ENCODE assay signal across 11 mouse cellular contexts in the genomic region with DNA sequence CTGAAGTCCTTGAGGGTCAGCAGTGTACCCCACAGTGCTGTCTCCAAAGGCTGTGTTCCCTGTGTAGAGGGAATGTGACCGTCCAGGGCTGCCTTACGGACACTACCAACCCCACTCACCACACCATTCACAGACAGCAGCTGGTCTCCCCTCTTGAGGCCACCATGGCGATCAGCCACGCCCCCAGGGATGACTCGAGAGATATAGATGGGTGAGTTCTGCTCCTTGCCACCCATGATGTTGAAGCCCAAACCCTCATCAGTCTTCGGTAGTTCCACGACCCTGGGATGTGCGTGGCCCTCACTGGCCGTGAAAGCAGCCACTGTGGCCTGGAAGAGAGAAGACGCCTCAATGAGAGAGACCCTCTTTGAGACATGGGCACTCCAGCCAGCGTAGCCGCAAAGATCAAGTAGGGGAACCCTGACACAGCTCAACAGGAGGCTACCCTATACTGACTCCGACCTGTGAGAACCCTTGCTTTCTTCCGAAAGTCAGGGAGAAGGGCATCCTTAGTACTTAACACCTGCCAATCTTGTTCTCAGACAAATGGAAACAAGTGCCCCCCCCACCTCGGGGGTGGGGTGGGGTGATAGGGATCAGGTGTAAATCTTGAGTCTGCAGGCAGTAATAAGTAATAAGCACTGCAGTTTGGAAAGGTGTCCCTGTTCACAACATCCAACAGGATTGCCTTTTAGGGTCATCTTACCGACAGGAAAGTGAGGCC. TPM values are rescaled to one million over a fixed set of nuclear protein-coding genes. Genes with fewer than 3 reads are reported as not detected.
A peak's percentile ranks its signal among the peaks of the same experiment; 100 is the strongest.
DNase-seq lines count a peak whose midpoint lies in the region; ATAC-seq and TF ChIP-seq lines count a peak whose summit lies in the region.
"Had no signal": no experiment of that assay in that cellular context is flagged by ENCODE, and none has a peak within 500 bp of the region (broad histone marks: within the 10 kb centered on the region; RNA-seq: fewer than 3 reads in every experiment).

No protein-coding gene starts in this region.

- H3K4me3 ChIP-seq in heart, embryonic 14.5 days (ENCODE audit: control insufficient read depth in 1 of 2, insufficient read depth in 1 of 2, low read depth in 1 of 2, low read length in 2 of 2), result no peak overlapping the region
- H3K4me3 ChIP-seq in heart, embryonic 11.5 days (ENCODE audit: low read depth, low read length), result no peak overlapping the region
- H3K4me3 ChIP-seq in neural tube, embryonic 11.5 days (ENCODE audit: low read depth, low read length), result peak overlapping the region; percentile 43; the same call in 1 of the 2 replicates
- H3K4me3 ChIP-seq in intestine, postnatal 0 days (ENCODE audit: low read depth, low read length), result 0 out of 2 replicates have a peak overlapping the region, but pooled peaks have one; percentile 53
- H3K4me3 ChIP-seq in stomach, embryonic 16.5 days (replicated peaks; ENCODE audit: low read length), result peak overlapping the region; percentile 60; the same call in 1 of the 2 replicates

- peaks cover 42% of the 10 kb centered on the region for H3K27me3 ChIP-seq in heart, embryonic 14.5 days (ENCODE audit: control insufficient read depth, insufficient read depth, low read length)
- H3K27me3 ChIP-seq in heart, embryonic 11.5 days (ENCODE audit: control insufficient read depth, insufficient read depth, low read length), result peaks cover 42% of the 10 kb centered on the region
- H3K27me3 ChIP-seq in neural tube, embryonic 11.5 days (ENCODE audit: control insufficient read depth, insufficient read depth, low read length), result peaks cover 23% of the 10 kb centered on the region
- peaks cover 31% of the 10 kb centered on the region for H3K27me3 ChIP-seq in intestine, postnatal 0 days (replicated peaks; ENCODE audit: control insufficient read depth, insufficient read depth, low read length)
- H3K27me3 ChIP-seq in stomach, embryonic 16.5 days (ENCODE audit: control insufficient read depth, insufficient read depth, low read length), result peaks cover 18% of the 10 kb centered on the region

- no peaks in the 10 kb centered on the region for H3K9me3 ChIP-seq in heart, embryonic 14.5 days (ENCODE audit: control insufficient read depth, low read length)
- H3K9me3 ChIP-seq in heart, embryonic 11.5 days (replicated peaks; ENCODE audit: control insufficient read depth, low read length), result no peaks in the 10 kb centered on the region
- no peaks in the 10 kb centered on the region for H3K9me3 ChIP-seq in neural tube, embryonic 11.5 days (ENCODE audit: control insufficient read depth, low read length)
- no peaks in the 10 kb centered on the region for H3K9me3 ChIP-seq in intestine, postnatal 0 days (ENCODE audit: control insufficient read depth)
- no peaks in the 10 kb centered on the region for H3K9me3 ChIP-seq in stomach, embryonic 16.5 days (replicated peaks; ENCODE audit: control insufficient read depth, low read length)

- TF ChIP-seq CTCF in intestine, postnatal 0 days (IDR thresholded peaks at IDR 0.05; ENCODE audit: low read depth), result no peak

- peaks cover 10 to 34% of the 10 kb centered on the region in 2 experiments for H3K4me1 ChIP-seq in heart, embryonic 14.5 days (ENCODE audit: control insufficient read depth in 2 of 2, insufficient read depth in 2 of 2, low read length in 2 of 2)
- peaks cover 29% of the 10 kb centered on the region for H3K4me1 ChIP-seq in heart, embryonic 11.5 days (ENCODE audit: control insufficient read depth, insufficient read depth, low read length)
- H3K4me1 ChIP-seq in neural tube, embryonic 11.5 days (ENCODE audit: control insufficient read depth, insufficient read depth, low read length), result peaks cover 13% of the 10 kb centered on the region
- H3K4me1 ChIP-seq in intestine, postnatal 0 days (replicated peaks; ENCODE audit: control insufficient read depth, insufficient read depth, low read length), result peaks cover 4% of the 10 kb centered on the region; the same call in 1 of the 2 replicates
- H3K4me1 ChIP-seq in stomach, embryonic 16.5 days (ENCODE audit: control insufficient read depth, insufficient read depth, low read length), result peaks cover 23% of the 10 kb centered on the region

- no peak for ATAC-seq in heart, embryonic 14.5 days (ENCODE audit: insufficient number of reproducible peaks, insufficient read depth, low FRiP score, low read depth)
- ATAC-seq in heart, embryonic 11.5 days (replicated peaks; ENCODE audit: insufficient number of reproducible peaks, low FRiP score, low TSS enrichment), result no peak
- ATAC-seq in neural tube, embryonic 11.5 days (ENCODE audit: insufficient read depth, low FRiP score, low TSS enrichment), result no peak
- no peak for ATAC-seq in intestine, postnatal 0 days
- no peak for ATAC-seq in stomach, embryonic 16.5 days (ENCODE audit: insufficient read depth, low FRiP score)

- peak overlapping the region; percentile 94; the same call in 1 of the 2 replicates for H3K4me2 ChIP-seq in heart, embryonic 14.5 days (ENCODE audit: low read length)
- no peak overlapping the region; the same call in 1 of the 2 replicates for H3K4me2 ChIP-seq in heart, embryonic 11.5 days
- peak overlapping the region; percentile 85 for H3K4me2 ChIP-seq in neural tube, embryonic 11.5 days (ENCODE audit: low read depth)
- H3K4me2 ChIP-seq in intestine, postnatal 0 days (replicated peaks; ENCODE audit: low read depth), result peak overlapping the region; percentile 98; the same call in 1 of the 2 replicates
- no peak overlapping the region; the same call in 1 of the 2 replicates for H3K4me2 ChIP-seq in stomach, embryonic 16.5 days (ENCODE audit: low read depth, low read length)

- 73% methylated on average over 16 of the region's 16 CpGs for WGBS in heart, embryonic 14.5 days
- 72% methylated on average over 16 of the region's 16 CpGs for WGBS in heart, embryonic 11.5 days (ENCODE audit: insufficient replicate concordance)
- 71% methylated on average over 16 of the region's 16 CpGs for WGBS in neural tube, embryonic 11.5 days
- WGBS in intestine, postnatal 0 days, result 78% methylated on average over 16 of the region's 16 CpGs
- WGBS in stomach, embryonic 16.5 days, result 75% methylated on average over 16 of the region's 16 CpGs

- H3K36me3 ChIP-seq in heart, embryonic 14.5 days (ENCODE audit: control insufficient read depth, insufficient read depth, low read length), result peaks cover 21% of the 10 kb centered on the region
- H3K36me3 ChIP-seq in heart, embryonic 11.5 days (ENCODE audit: control insufficient read depth, insufficient read depth, low read length), result peaks cover 4% of the 10 kb centered on the region; the same call in 1 of the 2 replicates
- peaks cover 4% of the 10 kb centered on the region; the same call in 1 of the 2 replicates for H3K36me3 ChIP-seq in neural tube, embryonic 11.5 days (ENCODE audit: control insufficient read depth, insufficient read depth, low read length)
- peaks cover 3% of the 10 kb centered on the region; the same call in 1 of the 2 replicates for H3K36me3 ChIP-seq in intestine, postnatal 0 days (ENCODE audit: control insufficient read depth, insufficient read depth)
- H3K36me3 ChIP-seq in stomach, embryonic 16.5 days (ENCODE audit: control insufficient read depth, insufficient read depth, low read length), result peaks cover 5% of the 10 kb centered on the region; the same call in 1 of the 2 replicates

- intact Hi-C loops in left cerebral cortex, postnatal 14 days (cut with DNase I), result loop anchor here (5.0 kb wide), 1 partner anchor 67 kb away; no protein-coding TSS in a partner anchor

- H3K9ac ChIP-seq in heart, embryonic 14.5 days (ENCODE audit: low read length), result no peak overlapping the region
- no peak overlapping the region for H3K9ac ChIP-seq in heart, embryonic 11.5 days (ENCODE audit: low read depth, low read length)
- H3K9ac ChIP-seq in neural tube, embryonic 11.5 days (ENCODE audit: low read length), result no peak overlapping the region
- no peak overlapping the region for H3K9ac ChIP-seq in intestine, postnatal 0 days (ENCODE audit: low read depth, low read length)
- H3K9ac ChIP-seq in stomach, embryonic 16.5 days (ENCODE audit: low read length), result no peak overlapping the region

- no peak for DNase-seq in neural tube, embryonic 11.5 days (ENCODE audit: low spot score)
- DNase-seq in neural tube, embryonic 10.5 days (ENCODE audit: extremely low spot score, low spot score), result no peak
- no peak for DNase-seq in thymus, adult 18-20 months
- no peak for DNase-seq in left cerebral cortex, postnatal 14 days (ENCODE audit: low spot score in 2 of 2)
- DNase-seq: kidney, postnatal 25 days had no signal

- H3K27ac ChIP-seq in heart, embryonic 14.5 days (replicated peaks in 1 of 2; ENCODE audit: control insufficient read depth in 1 of 2, insufficient read depth in 1 of 2, low read depth in 2 of 2, low read length in 2 of 2), result no peak overlapping the region
- no peak overlapping the region for H3K27ac ChIP-seq in heart, embryonic 11.5 days (ENCODE audit: low read depth, low read length)
- H3K27ac ChIP-seq in neural tube, embryonic 11.5 days (ENCODE audit: low read depth, low read length), result no peak overlapping the region
- no peak overlapping the region for H3K27ac ChIP-seq in intestine, postnatal 0 days (ENCODE audit: low read depth, low read length)
- no peak overlapping the region for H3K27ac ChIP-seq in stomach, embryonic 16.5 days (ENCODE audit: low read length)

RNA-seq across cellular contexts. Expression of a gene that starts 1.2 kb away (rescaled TPM):
- polyA plus RNA-seq in heart, embryonic 14.5 days (2014; fragmentation: Nextera tagmentation; extraction: Ambion mirVana), result 1.0 and 1.1 TPM in 2 replicates
- polyA plus RNA-seq in heart, embryonic 11.5 days (2014; fragmentation: Nextera tagmentation; extraction: Ambion mirVana), result 1.6 and 1.7 TPM in 2 replicates
- 1.6 and 3.4 TPM in 2 replicates for polyA plus RNA-seq in neural tube, embryonic 11.5 days (2014; fragmentation: Nextera tagmentation; extraction: Ambion mirVana)
- 3.4 TPM in 2 replicates for polyA plus RNA-seq in intestine, postnatal 0 days (2015; fragmentation: Nextera tagmentation; extraction: Ambion mirVana)
- polyA plus RNA-seq in stomach, embryonic 16.5 days (2015; fragmentation: Nextera tagmentation; extraction: Ambion mirVana), result 4.6 and 5.5 TPM in 2 replicates
- 100 to 1,000 TPM; 198 to 216 TPM for total RNA-seq in left cerebral cortex, postnatal 14 days (2021)
- total RNA-seq: monocyte, adult 5-6 weeks had no signal
- polyA plus RNA-seq: liver, embryonic 11.5 days had no signal

RNA-seq across cellular contexts. Expression of a gene that starts 2.4 kb away (rescaled TPM):
- 2.7 and 2.8 TPM in 2 replicates for polyA plus RNA-seq in heart, embryonic 14.5 days (2014; fragmentation: Nextera tagmentation; extraction: Ambion mirVana)
- 2.0 and 3.7 TPM in 2 replicates for polyA plus RNA-seq in heart, embryonic 11.5 days (2014; fragmentation: Nextera tagmentation; extraction: Ambion mirVana)
- 11.9 and 12.1 TPM in 2 replicates for polyA plus RNA-seq in neural tube, embryonic 11.5 days (2014; fragmentation: Nextera tagmentation; extraction: Ambion mirVana)
- polyA plus RNA-seq in intestine, postnatal 0 days (2015; fragmentation: Nextera tagmentation; extraction: Ambion mirVana), result 24.5 and 24.8 TPM in 2 replicates
- 5.5 and 6.3 TPM in 2 replicates for polyA plus RNA-seq in stomach, embryonic 16.5 days (2015; fragmentation: Nextera tagmentation; extraction: Ambion mirVana)
- 100 to 1,000 TPM; 159 to 168 TPM for total RNA-seq in left cerebral cortex, postnatal 14 days (2021)

RNA-seq across cellular contexts. Expression of a gene that starts 26.4 kb away (rescaled TPM):
- polyA plus RNA-seq in heart, embryonic 14.5 days (2014; fragmentation: Nextera tagmentation; extraction: Ambion mirVana), result 64.1 and 65.2 TPM in 2 replicates
- polyA plus RNA-seq in heart, embryonic 11.5 days (2014; fragmentation: Nextera tagmentation; extraction: Ambion mirVana), result 51.6 and 72.0 TPM in 2 replicates
- 66.4 and 74.1 TPM in 2 replicates for polyA plus RNA-seq in neural tube, embryonic 11.5 days (2014; fragmentation: Nextera tagmentation; extraction: Ambion mirVana)
- polyA plus RNA-seq in intestine, postnatal 0 days (2015; fragmentation: Nextera tagmentation; extraction: Ambion mirVana), result 81.3 and 85.5 TPM in 2 replicates
- 150 and 162 TPM in 2 replicates for polyA plus RNA-seq in stomach, embryonic 16.5 days (2015; fragmentation: Nextera tagmentation; extraction: Ambion mirVana)
- total RNA-seq in left cerebral cortex, postnatal 14 days (2021), result 100 to 1,000 TPM; 373 to 398 TPM

RNA-seq across cellular contexts. Expression of a gene that starts 34.1 kb away (rescaled TPM):
- polyA plus RNA-seq in heart, embryonic 14.5 days (2014; fragmentation: Nextera tagmentation; extraction: Ambion mirVana), result 24.1 and 28.3 TPM in 2 replicates
- 24.3 and 30.1 TPM in 2 replicates for polyA plus RNA-seq in heart, embryonic 11.5 days (2014; fragmentation: Nextera tagmentation; extraction: Ambion mirVana)
- polyA plus RNA-seq in neural tube, embryonic 11.5 days (2014; fragmentation: Nextera tagmentation; extraction: Ambion mirVana), result 0.87 and 1.1 TPM in 2 replicates
- polyA plus RNA-seq in intestine, postnatal 0 days (2015; fragmentation: Nextera tagmentation; extraction: Ambion mirVana), result 0.76 and 0.88 TPM in 2 replicates
- 1.0 and 3.1 TPM in 2 replicates for polyA plus RNA-seq in stomach, embryonic 16.5 days (2015; fragmentation: Nextera tagmentation; extraction: Ambion mirVana)
- 1 to 10 TPM in 1 of 2 experiments, under 1 TPM in 1; 0.99 to 1.2 TPM for total RNA-seq in left cerebral cortex, postnatal 14 days (2021)
- total RNA-seq: monocyte, adult 5-6 weeks had no signal

RNA-seq across cellular contexts. Expression of a gene that starts 35.6 kb away (rescaled TPM):
- polyA plus RNA-seq in heart, embryonic 14.5 days (2014; fragmentation: Nextera tagmentation; extraction: Ambion mirVana), result 11.1 and 12.4 TPM in 2 replicates
- polyA plus RNA-seq in heart, embryonic 11.5 days (2014; fragmentation: Nextera tagmentation; extraction: Ambion mirVana), result 7.0 and 9.8 TPM in 2 replicates
- polyA plus RNA-seq in neural tube, embryonic 11.5 days (2014; fragmentation: Nextera tagmentation; extraction: Ambion mirVana), result 6.5 and 8.6 TPM in 2 replicates
- 49.4 and 55.1 TPM in 2 replicates for polyA plus RNA-seq in intestine, postnatal 0 days (2015; fragmentation: Nextera tagmentation; extraction: Ambion mirVana)
- 30.1 and 32.2 TPM in 2 replicates for polyA plus RNA-seq in stomach, embryonic 16.5 days (2015; fragmentation: Nextera tagmentation; extraction: Ambion mirVana)
- 10 to 100 TPM; 19.5 to 21.3 TPM for total RNA-seq in left cerebral cortex, postnatal 14 days (2021)

Comparison
In these comparisons a context has a peak if more than half of its experiments do, and no peak if none do; other contexts are left out.
1. H3K4me2 ChIP-seq: peak in heart, embryonic 14.5 days (single experiment), neural tube, embryonic 11.5 days (single experiment) and intestine, postnatal 0 days (single experiment); none in heart, embryonic 11.5 days (single experiment) and stomach, embryonic 16.5 days (single experiment).
2. H3K4me3 ChIP-seq: peak in neural tube, embryonic 11.5 days (single experiment), intestine, postnatal 0 days (single experiment) and stomach, embryonic 16.5 days (single experiment); none in heart, embryonic 14.5 days (0 of 2) and heart, embryonic 11.5 days (single experiment).